Mouse (Mus musculus) spleen, postnatal 4 days (tissue): ENCODE results near the gene Dyrk3.
"Not testable (repeated sequence)": the region's sequence is repeated elsewhere in the genome, so short reads cannot be mapped to it uniquely, and the experiment has no call there.

Experiments used
- DNase-seq, 2 experiments: peaks; one replicate each; pipeline ENCODE4 v3.0.0; 2022; ENCODE audit warnings: low spot score in 2 of 2

Dyrk3 gene

DNA sequence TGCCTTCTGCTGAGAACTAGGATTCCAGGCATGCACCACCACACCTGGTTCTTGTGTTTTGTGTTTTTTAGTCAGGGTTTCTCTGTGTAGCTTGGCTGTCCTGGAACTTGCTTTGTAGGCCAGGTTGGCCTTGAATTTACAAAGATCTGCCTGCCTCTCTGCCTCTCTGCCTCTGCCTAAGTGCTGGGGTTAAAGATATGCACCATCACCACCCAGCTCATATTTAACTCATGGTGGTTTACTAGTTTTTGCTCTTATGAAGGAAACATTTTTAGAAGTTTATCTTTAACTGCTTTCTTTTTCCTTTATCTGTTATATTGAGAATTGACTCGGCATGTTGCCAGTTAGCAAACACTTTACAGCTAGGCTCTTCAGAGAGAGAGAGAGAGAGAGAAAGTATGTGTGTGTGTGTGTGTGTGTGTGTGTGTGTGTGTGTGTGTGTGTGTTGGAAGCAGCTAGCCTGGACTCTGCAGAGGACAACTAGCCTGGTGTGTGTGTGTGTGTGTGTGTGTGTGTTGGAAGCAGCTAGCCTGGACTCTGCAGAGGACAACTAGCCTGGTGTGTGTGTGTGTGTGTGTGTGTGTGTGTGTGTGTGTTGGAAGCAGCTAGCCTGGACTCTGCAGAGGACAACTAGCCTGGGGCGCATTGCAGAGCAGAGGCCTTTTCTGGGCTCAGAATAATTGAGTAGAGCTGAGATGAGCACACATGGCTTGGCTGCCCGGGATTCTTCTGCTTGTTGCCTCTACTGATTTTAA is 21.6 kb upstream of the Dyrk3 start:
- DNase-seq: not testable (repeated sequence)

DNA sequence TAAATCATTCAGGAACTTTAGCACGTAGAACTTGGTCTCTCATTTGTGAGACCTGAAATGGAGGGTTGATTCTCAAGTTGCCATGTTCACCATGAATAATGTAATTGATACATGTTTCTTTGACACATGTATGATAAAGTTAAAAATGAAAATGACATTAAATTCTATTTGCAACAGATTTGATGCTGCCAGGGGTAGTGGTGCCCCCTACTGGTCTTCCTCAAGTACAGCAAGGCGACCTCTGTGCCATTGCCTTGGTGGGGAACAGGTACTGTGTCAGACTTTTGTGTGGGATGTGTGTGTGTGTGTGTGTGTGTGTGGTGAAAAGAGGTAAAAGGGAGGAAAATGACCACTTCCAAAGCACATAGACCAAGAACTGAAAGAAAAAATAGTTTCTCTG is 17.3 kb upstream of the Dyrk3 start:
- DNase-seq: peak; percentile 56 to 80

DNA sequence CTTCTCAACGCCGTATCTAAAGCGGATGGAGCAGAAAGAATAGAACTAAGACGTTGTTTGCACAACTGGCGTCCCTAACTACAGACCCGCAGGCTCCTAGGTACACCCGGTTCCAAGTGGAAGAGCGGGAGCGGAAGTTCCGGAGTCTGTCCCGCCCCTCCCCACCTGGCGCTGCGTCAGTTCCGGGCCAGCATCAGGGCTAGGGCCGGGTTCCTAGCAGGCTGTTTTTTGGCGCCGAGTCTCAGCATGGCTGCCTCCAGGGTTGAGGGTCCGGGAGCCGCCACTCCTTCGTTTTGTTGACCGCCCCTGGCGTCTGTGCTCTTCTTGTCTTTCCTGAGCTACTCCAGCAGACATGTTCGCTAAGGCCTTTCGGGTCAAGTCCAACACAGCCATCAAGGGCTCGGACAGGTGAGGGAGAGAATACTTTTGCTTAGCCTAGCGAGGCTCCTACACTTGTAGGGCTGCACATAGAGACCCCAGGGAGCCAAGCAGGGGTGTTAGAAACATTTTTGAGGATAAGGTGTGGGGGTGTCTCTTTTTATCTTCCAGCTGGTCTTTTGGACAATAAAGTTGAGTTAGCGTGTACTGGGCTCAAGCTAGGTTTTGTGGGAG is 15.0 kb upstream of the Dyrk3 start, which contains the start of gene Eif2d:
Gene Eif2d (plus strand): TSS at position 164 of the 612 bp plus-strand sequence.
- peak; percentile 85 to 93 for DNase-seq

GRCm38 (mm10) chr1:131149496-131149895 is 11.4 kb upstream of the Dyrk3 start:
- no peak for DNase-seq

DNA sequence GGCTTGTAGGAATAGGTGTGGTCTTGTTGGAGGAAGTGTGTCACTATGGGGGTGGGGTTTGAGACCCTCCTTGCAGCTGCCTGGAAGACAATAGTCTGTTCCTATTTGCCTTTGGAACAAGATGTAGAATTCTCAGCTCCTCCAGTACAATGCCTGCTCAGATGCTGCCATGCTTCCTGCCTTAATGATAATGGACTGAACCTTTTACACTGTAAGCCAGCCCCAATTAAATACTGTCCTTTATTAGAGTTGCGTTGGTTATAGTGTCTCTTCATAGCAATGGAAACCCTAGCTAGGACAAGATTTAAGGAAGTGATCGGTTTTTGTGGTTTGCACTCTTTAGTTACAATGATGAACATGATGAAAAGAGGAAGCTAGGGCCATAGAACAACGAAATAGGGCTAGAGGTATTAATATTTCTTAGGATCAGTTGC is 8.1 kb upstream of the Dyrk3 start:
- DNase-seq: no peak

GRCm38 (mm10) chr1:131145222-131145621 is 7.1 kb upstream of the Dyrk3 start:
- DNase-seq: not testable (repeated sequence)

DNA sequence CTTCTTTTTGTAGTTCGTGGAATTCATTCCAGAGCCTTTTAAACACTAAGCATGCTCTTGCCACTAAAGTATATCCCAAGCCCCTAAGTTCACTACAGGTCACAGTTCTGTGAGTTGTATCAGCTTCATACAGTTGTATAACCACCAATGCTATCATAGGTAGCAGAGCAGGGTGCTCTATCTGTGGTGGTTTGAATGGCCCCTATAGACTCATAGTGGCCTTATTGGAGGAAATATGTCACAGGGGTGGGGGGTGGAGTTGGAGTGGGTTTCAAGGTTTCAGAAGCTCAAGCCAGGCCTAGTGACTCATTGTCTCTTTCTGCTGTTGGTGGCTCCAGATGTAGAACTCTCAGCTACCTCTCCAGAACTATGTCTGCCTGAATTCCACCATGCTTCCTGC is 4.3 kb upstream of the Dyrk3 start:
- DNase-seq: no peak

DNA sequence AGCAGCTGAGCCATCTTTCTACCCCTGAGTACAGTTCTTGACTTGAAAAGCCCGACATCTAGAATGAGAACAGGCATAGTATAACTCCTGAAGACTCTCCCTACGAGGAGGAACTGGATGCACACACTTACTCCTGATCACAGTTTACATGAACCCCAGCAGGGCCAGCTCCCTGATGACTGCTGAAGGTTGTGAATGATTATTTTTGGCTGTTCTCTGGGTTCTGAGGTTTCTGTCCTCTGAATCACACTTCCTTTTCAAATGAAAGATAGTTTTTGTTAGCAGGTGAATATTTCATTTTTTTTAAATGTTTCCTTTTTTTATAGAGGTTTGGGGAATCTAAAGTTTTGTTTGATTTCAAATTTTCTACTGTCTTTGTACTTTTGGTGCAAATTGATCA is 3.3 kb upstream of the Dyrk3 start:
- DNase-seq: no peak

- DNase-seq: no peak
Measured at GRCm38 (mm10) chr1:131139102-131140095, 1.3 kb upstream of the Dyrk3 start.

GRCm38 (mm10) chr1:131137717-131138118 is 422 bp downstream of the Dyrk3 start:
- DNase-seq: peak; percentile 43 to 79

DNA sequence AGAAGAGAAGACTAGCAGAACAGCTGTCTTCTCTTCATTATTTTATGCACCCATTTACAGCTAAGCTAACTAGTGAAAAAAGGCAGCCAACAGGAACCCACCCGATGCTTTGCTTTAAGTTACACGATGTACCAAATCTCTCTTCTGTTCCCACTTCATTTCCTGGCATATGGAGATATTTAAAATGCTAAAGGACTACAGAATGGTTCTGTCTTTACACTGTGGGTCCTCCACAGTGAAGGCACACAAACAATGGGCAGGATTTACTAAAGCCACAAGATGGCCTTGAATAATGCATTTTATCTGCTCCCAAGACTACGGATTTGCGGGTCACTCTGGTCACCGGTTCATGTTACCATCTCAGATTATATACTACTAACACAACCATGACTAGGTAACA is 1.0 kb downstream of the Dyrk3 start:
- DNase-seq: no peak

DNA sequence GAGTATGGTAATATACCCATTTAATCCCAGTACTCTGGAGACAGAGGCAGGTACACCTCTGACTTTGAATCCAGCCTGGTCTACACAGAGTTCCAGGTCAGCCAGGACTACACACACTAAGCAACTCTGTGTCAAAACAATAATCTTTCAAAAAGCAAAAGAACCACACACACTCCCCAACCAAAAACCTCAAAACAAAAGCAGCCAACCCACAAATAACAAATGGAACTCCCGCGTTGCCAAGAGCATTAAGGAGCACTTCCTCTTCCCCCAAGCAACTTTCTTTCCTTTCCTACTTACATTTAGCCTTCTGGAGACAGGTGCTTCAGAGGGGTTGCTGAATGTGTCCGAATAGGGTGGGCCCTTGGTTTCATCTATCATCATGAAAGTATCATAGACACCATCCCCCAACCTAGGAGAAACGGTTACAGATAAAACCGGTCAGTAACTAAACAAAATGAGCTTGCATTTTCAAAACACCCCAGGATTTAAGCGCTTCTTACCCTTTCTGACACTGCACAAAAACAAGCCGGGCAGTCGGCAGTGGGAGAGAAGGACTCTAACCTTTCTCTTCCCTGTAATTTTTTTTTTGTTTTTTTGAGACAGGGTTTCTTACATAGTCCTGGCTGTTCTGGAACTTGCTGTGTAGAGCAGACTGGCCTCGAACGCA is 2.0 kb downstream of the Dyrk3 start:
- DNase-seq: no peak

DNA sequence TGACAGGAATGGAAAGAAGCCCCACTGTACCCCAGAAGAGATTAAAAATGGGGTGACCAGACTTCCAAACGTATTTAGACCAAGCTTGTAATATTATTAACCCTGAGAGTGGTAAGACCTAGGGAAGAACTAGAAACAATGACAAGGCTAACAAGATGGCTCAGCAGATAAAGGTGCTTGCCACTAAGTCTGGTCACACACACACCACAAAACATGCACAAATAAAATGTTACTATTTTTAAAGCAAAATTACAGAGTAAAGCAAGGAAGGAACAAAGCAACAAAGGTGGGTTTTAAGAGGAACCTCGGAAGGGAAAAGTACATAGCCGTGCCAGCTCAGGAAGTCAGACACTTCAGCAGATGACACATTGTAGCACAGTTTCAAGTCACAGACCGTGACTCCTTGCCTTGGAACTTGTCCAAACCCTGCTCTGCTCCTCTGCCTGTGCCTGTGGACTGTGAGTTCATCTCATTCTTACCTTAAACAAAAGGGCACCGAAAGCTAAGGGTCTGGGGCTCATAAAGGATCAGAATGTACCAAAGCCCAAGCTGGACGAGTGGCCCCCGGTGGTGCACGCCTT is 3.1 kb downstream of the Dyrk3 start:
- DNase-seq: peak in 1 of 2 experiments; percentile 59

- no peak for DNase-seq
Measured at GRCm38 (mm10) chr1:131134231-131134630, 3.9 kb downstream of the Dyrk3 start.

DNA sequence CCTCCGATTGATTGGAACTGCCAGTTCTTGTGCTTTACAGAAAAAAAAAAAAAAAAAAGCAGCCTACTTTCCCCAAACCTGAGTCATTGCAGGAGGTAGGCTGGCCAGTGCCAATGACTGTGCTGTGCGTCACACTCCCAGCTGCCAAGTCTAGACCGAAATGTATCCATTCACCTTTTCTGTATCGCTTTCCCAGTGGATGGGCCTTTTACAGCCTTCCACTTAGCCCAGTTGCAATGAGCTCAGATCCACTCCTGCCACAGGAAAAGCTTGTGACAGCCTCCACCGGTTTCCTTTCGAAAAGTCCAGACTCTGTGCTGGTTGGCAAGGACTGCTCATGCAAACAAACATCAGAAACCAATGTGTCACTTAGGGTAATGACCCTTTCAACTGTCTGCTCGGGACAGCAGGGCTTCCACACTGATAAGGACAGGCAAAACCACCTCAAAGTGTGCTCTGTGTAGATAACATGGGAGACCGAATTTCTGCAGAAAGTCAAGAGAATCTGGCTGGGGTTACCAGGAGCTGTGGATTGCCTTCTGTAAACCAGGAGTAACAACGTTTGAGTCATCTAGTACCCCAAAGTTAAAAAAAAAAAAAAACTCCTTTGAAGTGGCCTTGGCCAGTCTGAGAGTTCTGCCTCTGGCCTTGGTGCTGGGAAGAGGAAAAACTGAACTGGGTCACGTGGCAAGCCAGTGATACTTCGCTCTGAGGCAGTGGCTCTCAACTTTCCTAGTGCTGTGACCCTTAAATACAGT is 12.0 kb downstream of the Dyrk3 start:
- DNase-seq: peak; percentile 66 to 77

DNA sequence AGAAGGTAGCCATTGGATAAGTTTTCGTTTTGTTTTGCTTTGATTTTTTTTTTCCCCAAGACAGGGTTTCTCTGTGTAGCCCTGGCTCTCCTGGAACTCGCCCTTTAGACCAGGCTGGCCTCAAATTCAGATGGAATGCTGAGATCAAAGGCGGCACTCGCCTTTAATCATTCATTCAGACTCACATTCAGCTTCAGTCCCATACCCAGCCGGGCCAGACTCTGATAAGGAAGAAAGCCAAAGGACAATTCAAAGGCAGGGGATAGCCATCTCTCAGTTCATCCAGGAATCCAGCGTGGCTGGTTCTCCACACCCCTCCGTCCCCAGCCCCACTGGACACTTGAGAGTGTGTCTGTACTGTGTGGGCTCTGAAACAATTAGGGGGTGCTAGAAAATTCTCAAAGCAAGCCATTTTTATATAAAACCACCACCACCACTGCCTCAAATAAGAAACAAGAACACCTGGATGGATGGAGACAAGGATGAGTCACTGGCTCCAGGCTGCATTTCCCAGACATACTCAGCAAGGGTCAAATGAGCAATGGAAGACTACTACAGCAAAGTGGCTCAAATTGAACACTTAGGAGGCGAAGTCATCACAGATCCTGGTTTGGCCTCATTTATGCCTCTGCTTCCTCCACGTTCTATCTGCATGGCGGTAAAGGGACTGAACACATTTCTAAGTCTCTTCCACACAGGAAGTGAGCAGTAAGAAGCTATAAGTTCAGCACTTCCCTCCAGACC is 14.4 kb downstream of the Dyrk3 start:
- DNase-seq: no peak

- peak in 1 of 2 experiments; percentile 54 for DNase-seq
Measured at GRCm38 (mm10) chr1:131121987-131122386, 16.2 kb downstream of the Dyrk3 start.

GRCm38 (mm10) chr1:131119026-131119425 is 19.1 kb downstream of the Dyrk3 start:
- DNase-seq: peak; percentile 72 to 81

- no peak for DNase-seq
Measured at GRCm38 (mm10) chr1:131118530-131118929, 19.6 kb downstream of the Dyrk3 start.
